Mouse (Mus musculus) heart, postnatal 14 days (tissue): Measurements from ENCODE around the gene Foxn3. TPM values are rescaled to one million over a fixed set of nuclear protein-coding genes. Genes with fewer than 3 reads are reported as not detected.
A peak's percentile ranks its signal among the peaks of the same experiment; 100 is the strongest.

ENCODE experiments used
- DNase-seq, 2 experiments: peaks; one replicate each; pipeline ENCODE4 v3.0.0; 2021 to 2022
- intact Hi-C: fragments of 180-260 bp; cut with DNase I; formaldehyde crosslinking; loops from one replicate; pipeline ENCODE4 v1.15.1; 2025
- total RNA-seq, 2 experiments: library from RNA; stranded (reverse); gene quantifications; 2 replicates each; pipeline ENCODE4 v1.2.3; 2021

Gene Foxn3
- total RNA-seq, 2 experiments from 2014 or later: 126 to 142 TPM

- intact Hi-C loops: no loop called here
- DNase-seq: no peak
Observed at GRCm38 (mm10) chr12:99371500-99371899, 191.9 kb downstream of the Foxn3 start.

- intact Hi-C loops: no loop called here
- no peak for DNase-seq
Observed at GRCm38 (mm10) chr12:99368251-99368650, 195.1 kb downstream of the Foxn3 start.

GRCm38 (mm10) chr12:99365999-99366398 is 197.4 kb downstream of the Foxn3 start:
- intact Hi-C loops: no loop called here
- DNase-seq: no peak

GRCm38 (mm10) chr12:99364201-99364600 is 199.2 kb downstream of the Foxn3 start:
- intact Hi-C loops: no loop called here
- no peak for DNase-seq

- intact Hi-C loops: no loop called here
- DNase-seq: no peak
Observed at GRCm38 (mm10) chr12:99363024-99363423, 200.4 kb downstream of the Foxn3 start.

- intact Hi-C loops: no loop called here
- DNase-seq: no peak
Observed at GRCm38 (mm10) chr12:99361752-99362132, 201.6 kb downstream of the Foxn3 start.

- intact Hi-C loops: no loop called here
- no peak for DNase-seq
Observed at GRCm38 (mm10) chr12:99360958-99361751, 202.2 kb downstream of the Foxn3 start.

GRCm38 (mm10) chr12:99358698-99359097 is 204.7 kb downstream of the Foxn3 start:
- no peak for DNase-seq
- intact Hi-C loops: no loop called here

- intact Hi-C loops: no loop called here
Observed at GRCm38 (mm10) chr12:99356660-99357059, 206.7 kb downstream of the Foxn3 start.

GRCm38 (mm10) chr12:99353692-99354091 is 209.7 kb downstream of the Foxn3 start:
- intact Hi-C loops: no loop called here

More at GRCm38 (mm10) chr12:99356660-99357059, 206.7 kb downstream of the Foxn3 start:
- DNase-seq: no peak

GRCm38 (mm10) chr12:99352583-99352982 is 210.8 kb downstream of the Foxn3 start:
- intact Hi-C loops: no loop called here
- no peak for DNase-seq

More at GRCm38 (mm10) chr12:99353692-99354091, 209.7 kb downstream of the Foxn3 start:
- no peak for DNase-seq

- peak in 1 of 2 experiments; percentile 57 for DNase-seq
- intact Hi-C loops: no loop called here
Observed at GRCm38 (mm10) chr12:99352136-99352535, 211.2 kb downstream of the Foxn3 start.

GRCm38 (mm10) chr12:99351731-99352130 is 211.7 kb downstream of the Foxn3 start:
- no peak for DNase-seq
- intact Hi-C loops: no loop called here

GRCm38 (mm10) chr12:99349650-99349997 is 213.8 kb downstream of the Foxn3 start:
- no peak for DNase-seq
- intact Hi-C loops: loop anchor here (5.0 kb wide), 1 partner anchor 252 kb away; no protein-coding TSS in a partner anchor

GRCm38 (mm10) chr12:99348940-99349649 is 214.3 kb downstream of the Foxn3 start:
- intact Hi-C loops: loop anchor here (5.0 kb wide), 1 partner anchor 252 kb away; no protein-coding TSS in a partner anchor
- DNase-seq: no peak

- no peak for DNase-seq
- intact Hi-C loops: loop anchor here (5.0 kb wide), 1 partner anchor 250 kb away; no protein-coding TSS in a partner anchor
Observed at GRCm38 (mm10) chr12:99347512-99347911, 215.9 kb downstream of the Foxn3 start.

GRCm38 (mm10) chr12:99346982-99347381 is 216.4 kb downstream of the Foxn3 start:
- no peak for DNase-seq
- intact Hi-C loops: loop anchor here (5.0 kb wide), 1 partner anchor 250 kb away; no protein-coding TSS in a partner anchor

GRCm38 (mm10) chr12:99345323-99345722 is 218.1 kb downstream of the Foxn3 start:
- no peak for DNase-seq
- intact Hi-C loops: loop anchor here (5.0 kb wide), 1 partner anchor 248 kb away; no protein-coding TSS in a partner anchor

GRCm38 (mm10) chr12:99343378-99343777 is 220.0 kb downstream of the Foxn3 start:
- intact Hi-C loops: loop anchor here (2.0 kb wide), 1 partner anchor 49 kb away; no protein-coding TSS in a partner anchor
- no peak for DNase-seq

GRCm38 (mm10) chr12:99342160-99342559 is 221.2 kb downstream of the Foxn3 start:
- no peak for DNase-seq
- intact Hi-C loops: loop anchor here (2.0 kb wide), 1 partner anchor 51 kb away; no protein-coding TSS in a partner anchor

- DNase-seq: no peak
- intact Hi-C loops: loop anchor here (2.0 kb wide), 1 partner anchor 51 kb away; no protein-coding TSS in a partner anchor
Observed at GRCm38 (mm10) chr12:99341751-99342150, 221.6 kb downstream of the Foxn3 start.
